Mouse (Mus musculus) lung, postnatal 0 days (tissue): Measurements from ENCODE around the gene D830030K20Rik.
"Not testable (repeated sequence)": the region's sequence is repeated elsewhere in the genome, so short reads cannot be mapped to it uniquely, and the experiment has no call there.

ENCODE experiments used
- CTCF ChIP-seq: IDR thresholded peaks from 2 replicates; pipeline ENCODE4 v1.5.1; 2016; ENCODE audit warnings: antibody characterized with exemption, mild to moderate bottlenecking
- EP300 ChIP-seq: IDR thresholded peaks from 2 replicates; pipeline ENCODE4 v1.6.1; 2016; ENCODE audit warnings: antibody characterized with exemption, mild to moderate bottlenecking, control low read depth

DNA sequence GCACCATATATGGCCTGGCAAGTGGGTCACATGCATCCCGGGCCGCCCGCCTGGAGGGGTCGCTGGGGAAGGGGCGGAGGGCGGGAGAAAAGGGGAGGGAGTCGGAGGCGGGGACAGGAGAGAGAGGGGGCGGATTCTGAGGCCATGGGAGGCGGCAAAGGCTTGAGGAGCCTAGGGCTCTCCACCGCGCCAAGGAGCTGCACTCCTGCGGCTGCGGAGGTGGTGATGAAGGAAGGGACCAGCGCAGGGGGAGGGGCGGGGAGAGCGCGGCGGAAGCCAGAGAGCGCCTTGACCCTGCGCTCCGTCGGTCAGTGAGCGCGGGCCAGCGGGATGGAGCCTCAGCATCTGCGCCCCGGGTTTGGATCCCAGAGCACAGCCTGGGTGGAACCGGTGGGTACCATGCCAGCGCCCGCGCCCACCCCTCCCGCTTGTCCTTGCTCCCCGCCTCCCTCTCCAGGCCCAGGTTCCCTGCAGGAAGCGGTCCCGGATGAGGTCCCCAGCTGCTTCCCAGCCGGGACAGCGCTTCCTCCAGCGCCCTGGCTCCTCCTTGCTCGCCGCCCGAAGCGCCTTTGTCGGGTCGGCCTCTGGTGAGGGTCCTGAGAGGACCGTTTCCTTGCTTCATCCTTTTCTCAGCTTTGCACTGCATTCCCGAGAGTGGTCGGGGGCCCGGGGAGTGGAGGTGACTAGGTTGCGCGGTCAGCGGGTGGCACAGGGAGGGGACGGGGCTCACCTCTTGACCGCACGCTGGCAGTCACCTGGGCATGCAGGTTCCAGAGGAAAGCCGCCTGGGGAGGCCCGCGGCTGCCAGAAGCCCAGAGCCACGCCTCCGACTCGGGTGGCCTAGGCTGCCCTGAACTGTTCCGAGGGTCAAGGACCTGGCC lies at the start of gene D830030K20Rik:
- TF ChIP-seq CTCF, EP300: not testable (repeated sequence)
